Comparison of ENCODE assay signal across 26 mouse cellular contexts in the genomic region with DNA sequence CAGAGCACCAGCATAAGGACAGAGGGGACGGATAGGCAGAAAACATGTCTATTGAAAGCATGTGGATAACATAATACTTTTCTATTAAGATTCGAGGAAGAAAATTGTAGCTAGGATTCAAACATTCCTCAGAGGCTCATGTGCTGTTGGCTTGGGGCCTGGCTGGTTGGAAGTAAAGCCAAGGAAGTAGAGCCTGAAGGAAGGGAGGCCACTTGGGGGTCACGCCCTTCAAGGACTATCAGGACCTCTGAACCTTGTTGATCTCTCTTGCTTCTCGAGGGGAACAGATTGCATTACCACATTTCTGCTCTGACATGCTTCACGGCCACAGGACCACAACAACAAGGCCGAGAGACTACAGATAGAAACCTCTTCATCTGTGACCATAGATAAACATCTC. TPM values are rescaled to one million over a fixed set of nuclear protein-coding genes. Genes with fewer than 3 reads are reported as not detected.
A peak's percentile ranks its signal among the peaks of the same experiment; 100 is the strongest.
DNase-seq lines count a peak whose midpoint lies in the region; ATAC-seq and TF ChIP-seq lines count a peak whose summit lies in the region.
"Had no signal": no experiment of that assay in that cellular context is flagged by ENCODE, and none has a peak within 500 bp of the region (broad histone marks: within the 10 kb centered on the region; RNA-seq: fewer than 3 reads in every experiment).

No protein-coding gene starts in this region.

- 0 out of 2 replicates have a peak, but pooled peaks cover 5% of the 10 kb centered on the region for H3K4me1 ChIP-seq in heart, embryonic 10.5 days
- H3K4me1 ChIP-seq in liver, postnatal 0 days (ENCODE audit: insufficient read depth): no peaks in the 10 kb centered on the region; the same call in 1 of the 2 replicates
- no peaks in the 10 kb centered on the region for H3K4me1 ChIP-seq in liver, embryonic 11.5 days (replicated peaks; ENCODE audit: control insufficient read depth, insufficient read depth, low read length)
- no peaks in the 10 kb centered on the region for H3K4me1 ChIP-seq in stomach, postnatal 0 days (replicated peaks; ENCODE audit: control insufficient read depth, insufficient read depth)
- no peaks in the 10 kb centered on the region; the same call in 1 of the 2 replicates for H3K4me1 ChIP-seq in lung, adult 2 months (ENCODE audit: control insufficient read depth, insufficient read depth, low read length)
- H3K4me1 ChIP-seq: forebrain, embryonic 10.5 days; forebrain, embryonic 15.5 days; hindbrain, embryonic 13.5 days had no signal

- TF ChIP-seq CTCF in liver, postnatal 0 days (IDR thresholded peaks at IDR 0.05; ENCODE audit: low read depth): no peak
- no peak for TF ChIP-seq CTCF in stomach, postnatal 0 days (IDR thresholded peaks at IDR 0.05; ENCODE audit: low read depth)
- TF ChIP-seq CTCF in lung, adult 2 months (IDR thresholded peaks at IDR 0.05; ENCODE audit: insufficient read depth, low read length): no peak

- no peak overlapping the region for H3K9ac ChIP-seq in liver, postnatal 0 days (replicated peaks)
- H3K9ac ChIP-seq in liver, embryonic 11.5 days (ENCODE audit: low read depth, low read length): no peak overlapping the region
- H3K9ac ChIP-seq in stomach, postnatal 0 days (ENCODE audit: low read length): no peak overlapping the region
- H3K9ac ChIP-seq: embryonic facial prominence, embryonic 15.5 days; forebrain, embryonic 15.5 days; heart, embryonic 15.5 days; hindbrain, embryonic 13.5 days had no signal

- no peak overlapping the region for H3K27ac ChIP-seq in heart, embryonic 10.5 days
- H3K27ac ChIP-seq in liver, postnatal 0 days (ENCODE audit: low read depth): no peak overlapping the region
- H3K27ac ChIP-seq in liver, embryonic 11.5 days (ENCODE audit: low read depth, low read length): no peak overlapping the region
- no peak overlapping the region for H3K27ac ChIP-seq in stomach, postnatal 0 days (replicated peaks)
- H3K27ac ChIP-seq: embryonic facial prominence, embryonic 15.5 days; forebrain, embryonic 10.5 days; forebrain, embryonic 15.5 days; heart, embryonic 15.5 days; hindbrain, embryonic 13.5 days; hindbrain, postnatal 0 days had no signal

- H3K4me3 ChIP-seq in heart, embryonic 10.5 days: no peak overlapping the region
- no peak overlapping the region for H3K4me3 ChIP-seq in liver, postnatal 0 days (ENCODE audit: low read depth, low read length)
- no peak overlapping the region for H3K4me3 ChIP-seq in liver, embryonic 11.5 days (ENCODE audit: low read depth, low read length)
- H3K4me3 ChIP-seq in stomach, postnatal 0 days (ENCODE audit: low read depth, low read length): no peak overlapping the region
- no peak overlapping the region for H3K4me3 ChIP-seq in lung, adult 2 months (replicated peaks; ENCODE audit: extremely low read depth, low read depth, low read length)
- H3K4me3 ChIP-seq: embryonic facial prominence, embryonic 15.5 days; erythroblast, embryonic 14.5 days; forebrain, embryonic 10.5 days; forebrain, embryonic 15.5 days; heart, embryonic 15.5 days; hindbrain, embryonic 13.5 days had no signal

- WGBS in heart, embryonic 10.5 days: 76% methylated on average over 6 of the region's 6 CpGs
- WGBS in liver, postnatal 0 days (ENCODE audit: insufficient replicate concordance): 61% methylated on average over 6 of the region's 6 CpGs
- WGBS in liver, embryonic 11.5 days: 70% methylated on average over 6 of the region's 6 CpGs
- 77% methylated on average over 6 of the region's 6 CpGs for WGBS in stomach, postnatal 0 days
- 77% methylated on average over 6 of the region's 6 CpGs for WGBS in lung, adult 2 months

- peak; percentile 46 for DNase-seq in heart, embryonic 10.5 days (ENCODE audit: low spot score)
- no peak for DNase-seq in heart, adult 11 months
- DNase-seq in liver, postnatal 0 days: peak; percentile 7
- no peak for DNase-seq in liver, embryonic 11.5 days (ENCODE audit: low spot score)
- DNase-seq in kidney, postnatal 10 days: peak; percentile 47
- peak; percentile 4 for DNase-seq in stomach, postnatal 0 days (ENCODE audit: low spot score)
- no peak for DNase-seq in lung, postnatal 4 days
- no peak for DNase-seq in lung, adult 2 months
- DNase-seq: adrenal gland, adult 2 months; adrenal gland, postnatal 36 days; cerebellum, adult 2 months; cerebellum, postnatal 10 days; gastrocnemius, postnatal 36 days; heart, adult 18-20 months; heart, postnatal 14 days had no signal

- no peak for ATAC-seq in liver, postnatal 0 days
- no peak for ATAC-seq in liver, embryonic 11.5 days (replicated peaks; ENCODE audit: low FRiP score)
- no peak for ATAC-seq in stomach, postnatal 0 days (ENCODE audit: low FRiP score, low TSS enrichment)
- ATAC-seq: activated CD4-positive, CD25-positive, alpha-beta regulatory T cell, adult 4 months; forebrain, embryonic 15.5 days; hindbrain, postnatal 0 days; Patski had no signal

- no peak for TF ChIP-seq POLR2A in lung, adult 2 months (IDR thresholded peaks at IDR 0.05; ENCODE audit: borderline replicate concordance, extremely low read depth, low read depth, low read length)

- H3K36me3 ChIP-seq in heart, embryonic 10.5 days: no peaks in the 10 kb centered on the region
- no peaks in the 10 kb centered on the region for H3K36me3 ChIP-seq in liver, postnatal 0 days (replicated peaks; ENCODE audit: insufficient read depth, low read length)
- H3K36me3 ChIP-seq in liver, embryonic 11.5 days (ENCODE audit: control insufficient read depth, insufficient read depth, low read length): no peaks in the 10 kb centered on the region
- no peaks in the 10 kb centered on the region for H3K36me3 ChIP-seq in stomach, postnatal 0 days (ENCODE audit: control insufficient read depth, insufficient read depth, low read length)
- H3K36me3 ChIP-seq: embryonic facial prominence, embryonic 15.5 days; forebrain, embryonic 10.5 days; forebrain, embryonic 15.5 days; heart, embryonic 15.5 days; hindbrain, embryonic 13.5 days had no signal

- H3K9me3 ChIP-seq in heart, embryonic 10.5 days: no peaks in the 10 kb centered on the region
- no peaks in the 10 kb centered on the region for H3K9me3 ChIP-seq in liver, postnatal 0 days (ENCODE audit: low read length)
- H3K9me3 ChIP-seq in liver, embryonic 11.5 days (ENCODE audit: control insufficient read depth, low read length): no peaks in the 10 kb centered on the region
- H3K9me3 ChIP-seq in stomach, postnatal 0 days (ENCODE audit: control insufficient read depth, low read length): no peaks in the 10 kb centered on the region
- H3K9me3 ChIP-seq: embryonic facial prominence, embryonic 15.5 days; forebrain, embryonic 10.5 days; forebrain, embryonic 15.5 days; heart, embryonic 15.5 days; hindbrain, embryonic 13.5 days had no signal

- TF ChIP-seq EP300 in liver, postnatal 0 days (IDR thresholded peaks at IDR 0.05; ENCODE audit: low read depth): no peak
- TF ChIP-seq EP300 in stomach, postnatal 0 days (optimal IDR thresholded peaks at IDR 0.05): no peak

- 0 out of 2 replicates have a peak, but pooled peaks cover 1% of the 10 kb centered on the region for H3K27me3 ChIP-seq in heart, embryonic 10.5 days (ENCODE audit: insufficient read depth, poor library complexity, severe bottlenecking)
- no peaks in the 10 kb centered on the region for H3K27me3 ChIP-seq in liver, postnatal 0 days (ENCODE audit: insufficient read depth, low read length)
- no peaks in the 10 kb centered on the region; the same call in 1 of the 2 replicates for H3K27me3 ChIP-seq in liver, embryonic 11.5 days (replicated peaks; ENCODE audit: control insufficient read depth, insufficient read depth, low read length)
- no peaks in the 10 kb centered on the region for H3K27me3 ChIP-seq in stomach, postnatal 0 days (ENCODE audit: control insufficient read depth, insufficient read depth, low read length)
- H3K27me3 ChIP-seq: CH12.LX; embryonic facial prominence, embryonic 15.5 days; forebrain, embryonic 15.5 days; heart, embryonic 15.5 days; Patski had no signal

- no peak overlapping the region for H3K4me2 ChIP-seq in liver, postnatal 0 days (ENCODE audit: low read depth, low read length)
- H3K4me2 ChIP-seq in liver, embryonic 11.5 days: no peak overlapping the region
- no peak overlapping the region for H3K4me2 ChIP-seq in stomach, postnatal 0 days (replicated peaks; ENCODE audit: low read depth)
- H3K4me2 ChIP-seq: embryonic facial prominence, embryonic 15.5 days; forebrain, embryonic 15.5 days; heart, embryonic 11.5 days; heart, embryonic 15.5 days; hindbrain, embryonic 13.5 days had no signal

RNA-seq across cellular contexts. Expression of a gene that starts 7.7 kb away (rescaled TPM):
- 8.9 and 10.3 TPM in 2 replicates for polyA plus RNA-seq in heart, embryonic 10.5 days (2016; fragmentation: Nextera tagmentation; extraction: Ambion mirVana)
- 3.7 and 4.6 TPM in 2 replicates for polyA plus RNA-seq in liver, postnatal 0 days (2015; fragmentation: Nextera tagmentation; extraction: Ambion mirVana)
- polyA plus RNA-seq in liver, embryonic 11.5 days (2014; fragmentation: Nextera tagmentation; extraction: Ambion mirVana): 9.8 and 11.3 TPM in 2 replicates
- polyA plus RNA-seq in stomach, postnatal 0 days (2015; fragmentation: Nextera tagmentation; extraction: Ambion mirVana): 6.9 and 7.4 TPM in 2 replicates
- polyA plus RNA-seq in lung, adult 2 months (2012; rRNA removed): 5.2 and 8.7 TPM in 2 replicates

RNA-seq across cellular contexts. Expression of a gene that starts 42.0 kb away (rescaled TPM):
- 0.08 and 0.11 TPM in 2 replicates for polyA plus RNA-seq in heart, embryonic 10.5 days (2016; fragmentation: Nextera tagmentation; extraction: Ambion mirVana)
- polyA plus RNA-seq in liver, postnatal 0 days (2015; fragmentation: Nextera tagmentation; extraction: Ambion mirVana): 0.07 and 0.08 TPM in 2 replicates
- polyA plus RNA-seq in liver, embryonic 11.5 days (2014; fragmentation: Nextera tagmentation; extraction: Ambion mirVana): 0.04 and 0.15 TPM in 2 replicates
- polyA plus RNA-seq in stomach, postnatal 0 days (2015; fragmentation: Nextera tagmentation; extraction: Ambion mirVana): 0.12 and 0.15 TPM in 2 replicates
- polyA plus RNA-seq in lung, adult 2 months (2012; rRNA removed): 4.0 and 5.0 TPM in 2 replicates
- polyA plus RNA-seq: erythroblast, embryonic 14.5 days; Patski had no signal

RNA-seq across cellular contexts. Expression of a gene that starts 53.2 kb away (rescaled TPM):
- polyA plus RNA-seq in heart, embryonic 10.5 days (2016; fragmentation: Nextera tagmentation; extraction: Ambion mirVana): 0.59 and 1.3 TPM in 2 replicates
- 6.0 TPM in 2 replicates for polyA plus RNA-seq in liver, postnatal 0 days (2015; fragmentation: Nextera tagmentation; extraction: Ambion mirVana)
- 2.3 and 2.6 TPM in 2 replicates for polyA plus RNA-seq in liver, embryonic 11.5 days (2014; fragmentation: Nextera tagmentation; extraction: Ambion mirVana)
- 2.0 and 2.1 TPM in 2 replicates for polyA plus RNA-seq in stomach, postnatal 0 days (2015; fragmentation: Nextera tagmentation; extraction: Ambion mirVana)
- polyA plus RNA-seq in lung, adult 2 months (2012; rRNA removed): 11.5 and 16.8 TPM in 2 replicates

Comparison
In these comparisons a context has a peak if more than half of its experiments do, and no peak if none do; other contexts are left out.
1. DNase-seq: peak in heart, embryonic 10.5 days (single experiment), liver, postnatal 0 days (single experiment), kidney, postnatal 10 days (single experiment) and stomach, postnatal 0 days (single experiment); none in heart, adult 11 months (single experiment), liver, embryonic 11.5 days (single experiment), lung, postnatal 4 days (0 of 2) and lung, adult 2 months (single experiment).